Mouse (Mus musculus): ENCODE results near the gene Slc23a2.

The Slc23a2 gene

GRCm38 (mm10) chr2:132021616-132022015, 123.3 kb downstream of the Slc23a2 start:
- DNase-seq (ENCODE audit: low read depth, low spot score) = no peak

GRCm38 (mm10) chr2:132020991-132021541, 123.8 kb downstream of the Slc23a2 start:
- no peak for DNase-seq (ENCODE audit: low read depth, low spot score)

GRCm38 (mm10) chr2:132020420-132020819, 124.5 kb downstream of the Slc23a2 start:
- no peak for DNase-seq (ENCODE audit: low read depth, low spot score)

GRCm38 (mm10) chr2:132019372-132019811, 125.5 kb downstream of the Slc23a2 start:
- DNase-seq (ENCODE audit: low read depth, low spot score) = no peak

- DNase-seq (ENCODE audit: low read depth, low spot score) = no peak
Observed at GRCm38 (mm10) chr2:132018156-132018555, 126.8 kb downstream of the Slc23a2 start.

- no peak for DNase-seq (ENCODE audit: low read depth, low spot score)
Observed at GRCm38 (mm10) chr2:132017611-132018010, 127.3 kb downstream of the Slc23a2 start.

GRCm38 (mm10) chr2:132016034-132016433, 128.9 kb downstream of the Slc23a2 start:
- no peak for DNase-seq (ENCODE audit: low read depth, low spot score)

- DNase-seq (ENCODE audit: low read depth, low spot score) = no peak
Observed at GRCm38 (mm10) chr2:132013152-132013551, 131.8 kb downstream of the Slc23a2 start.

- no peak for DNase-seq (ENCODE audit: low read depth, low spot score)
Observed at GRCm38 (mm10) chr2:132010781-132011180, 134.1 kb downstream of the Slc23a2 start.

- DNase-seq (ENCODE audit: low read depth, low spot score) = no peak
Observed at GRCm38 (mm10) chr2:132008186-132008585, 136.7 kb downstream of the Slc23a2 start.

GRCm38 (mm10) chr2:132007475-132007819, 137.5 kb downstream of the Slc23a2 start:
- DNase-seq (ENCODE audit: low read depth, low spot score) = no peak

GRCm38 (mm10) chr2:132006561-132007474, 138.1 kb downstream of the Slc23a2 start:
- DNase-seq (ENCODE audit: low read depth, low spot score) = no peak

- no peak for DNase-seq (ENCODE audit: low read depth, low spot score)
Observed at GRCm38 (mm10) chr2:132005445-132005844, 139.5 kb downstream of the Slc23a2 start.

- no peak for DNase-seq (ENCODE audit: low read depth, low spot score)
Observed at GRCm38 (mm10) chr2:132004495-132005136, 140.3 kb downstream of the Slc23a2 start.

GRCm38 (mm10) chr2:132003916-132004315, 141.0 kb downstream of the Slc23a2 start:
- no peak for DNase-seq (ENCODE audit: low read depth, low spot score)

All from WW6 (cell line).